Mouse (Mus musculus): ENCODE measurements around the gene Tfpi.
"Not testable (repeated sequence)": the region's sequence is repeated elsewhere in the genome, so short reads cannot be mapped to it uniquely, and the experiment has no call there.

Tfpi gene

DNA sequence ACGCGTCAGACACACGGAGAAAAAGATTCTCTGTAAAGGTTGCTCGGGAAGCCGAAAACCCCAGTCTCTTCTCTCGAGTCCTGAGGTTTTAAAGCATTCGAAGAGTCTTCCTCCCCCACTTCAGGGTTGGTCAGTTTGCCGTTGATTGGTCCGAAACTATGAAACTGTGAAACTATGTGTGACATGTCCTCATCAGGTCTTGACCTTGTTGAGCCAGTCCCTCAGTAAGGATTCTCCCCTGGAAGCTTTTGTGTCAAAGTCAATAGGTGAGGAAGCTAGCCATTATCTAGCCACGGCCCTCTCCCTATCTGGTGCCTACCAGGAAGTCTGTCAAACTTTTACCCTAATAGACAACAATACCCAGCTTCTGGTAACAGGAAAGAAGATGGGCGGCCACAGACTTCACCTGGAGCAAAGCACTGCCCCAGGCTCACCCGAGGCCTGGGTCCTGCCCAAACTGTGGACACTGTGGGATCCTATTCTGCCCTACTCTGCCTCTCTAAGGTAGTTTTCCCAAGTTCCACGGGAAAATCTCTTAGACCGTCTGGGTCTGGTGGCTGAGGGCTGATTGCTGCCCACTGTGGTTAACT lies 2.5 kb downstream of the Tfpi start:
- no peak for DNase-seq

DNA sequence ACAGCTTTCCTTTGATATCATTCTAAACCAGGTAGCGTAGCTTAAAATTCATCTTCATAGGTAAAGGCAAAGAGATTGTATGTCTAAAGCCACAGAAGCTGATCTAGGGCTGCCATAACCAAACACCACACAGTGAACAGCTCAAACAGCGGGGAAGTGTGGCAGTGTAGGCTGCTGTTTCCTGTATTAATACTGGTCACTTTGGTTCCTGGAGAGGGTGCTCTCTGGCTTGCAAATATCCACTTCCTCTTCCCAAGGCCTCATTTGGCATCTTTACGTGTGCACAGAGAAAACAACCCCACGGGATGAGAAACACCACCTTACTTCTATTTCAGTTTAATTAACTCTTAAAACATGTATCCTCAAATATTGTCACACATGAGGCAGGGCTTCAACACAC lies 9.2 kb downstream of the Tfpi start:
- no peak for DNase-seq

DNA sequence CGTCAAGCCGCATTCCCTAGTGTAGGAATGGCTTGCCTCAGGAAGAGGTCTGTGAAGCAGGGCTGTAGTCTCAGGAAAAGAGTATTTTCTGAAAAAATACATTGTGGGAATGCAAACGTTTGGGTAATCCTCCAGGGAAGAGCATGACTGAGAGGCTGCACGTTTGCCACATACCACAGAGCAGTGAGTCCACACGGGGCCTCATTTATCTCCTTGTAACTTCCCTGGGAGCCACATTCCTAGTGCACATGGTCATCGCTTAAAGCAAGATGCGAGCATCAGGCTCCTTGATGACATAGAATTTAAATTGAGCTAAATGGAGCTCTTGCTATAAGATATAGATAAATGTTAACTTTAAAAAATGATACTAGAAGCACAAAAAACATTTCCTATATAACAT lies 11.6 kb downstream of the Tfpi start:
- no peak for DNase-seq

GRCm38 (mm10) chr2:84462411-84462810 lies 14.2 kb downstream of the Tfpi start:
- DNase-seq: no peak

- no peak for DNase-seq
Measured at GRCm38 (mm10) chr2:84459651-84460177, 16.9 kb downstream of the Tfpi start.

DNA sequence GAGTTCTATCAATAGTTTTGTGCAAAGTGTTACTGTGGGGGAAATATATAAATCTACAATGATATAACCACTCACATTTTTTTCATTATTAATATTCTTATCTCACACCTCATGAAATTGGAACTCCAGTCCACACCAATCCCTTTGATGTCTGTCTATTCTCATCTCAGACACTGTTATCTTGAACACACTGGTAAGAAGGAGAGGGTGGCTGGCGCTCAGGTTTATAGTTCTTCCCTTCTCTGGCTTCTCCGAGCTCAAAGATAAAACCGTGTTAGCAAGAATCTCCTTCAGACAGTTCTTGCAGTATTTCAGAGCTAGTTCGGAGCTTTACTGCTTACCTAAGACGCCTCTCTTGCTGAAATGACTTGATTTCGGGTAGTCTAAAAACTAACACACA lies 19.4 kb downstream of the Tfpi start:
- DNase-seq: no peak

GRCm38 (mm10) chr2:84455236-84455799 lies 21.3 kb downstream of the Tfpi start:
- DNase-seq: peak; percentile 47 to 49

GRCm38 (mm10) chr2:84454551-84455235 lies 21.9 kb downstream of the Tfpi start:
- DNase-seq: peak in 1 of 2 experiments; percentile 5

DNA sequence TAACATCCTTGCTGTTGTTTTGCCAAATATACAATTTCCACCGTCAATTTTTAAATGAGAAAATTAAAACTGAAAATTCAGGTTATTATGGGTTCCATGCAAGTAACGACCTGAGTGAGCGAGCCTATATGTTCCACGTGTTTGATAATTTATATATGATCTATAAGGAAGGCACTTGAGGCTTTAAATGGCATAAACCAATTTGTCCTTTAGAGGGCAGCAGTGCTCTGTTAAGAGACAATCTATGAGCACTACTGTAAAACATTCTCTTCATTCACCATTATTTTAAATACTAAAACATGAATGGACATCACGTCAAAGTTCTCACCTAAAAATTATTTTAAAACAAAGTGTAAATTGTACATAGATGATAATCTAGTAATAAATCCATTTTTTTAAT lies 22.5 kb downstream of the Tfpi start:
- peak; percentile 17 to 20 for DNase-seq

GRCm38 (mm10) chr2:84445499-84445898 lies 31.1 kb downstream of the Tfpi start:
- DNase-seq: no peak

DNA sequence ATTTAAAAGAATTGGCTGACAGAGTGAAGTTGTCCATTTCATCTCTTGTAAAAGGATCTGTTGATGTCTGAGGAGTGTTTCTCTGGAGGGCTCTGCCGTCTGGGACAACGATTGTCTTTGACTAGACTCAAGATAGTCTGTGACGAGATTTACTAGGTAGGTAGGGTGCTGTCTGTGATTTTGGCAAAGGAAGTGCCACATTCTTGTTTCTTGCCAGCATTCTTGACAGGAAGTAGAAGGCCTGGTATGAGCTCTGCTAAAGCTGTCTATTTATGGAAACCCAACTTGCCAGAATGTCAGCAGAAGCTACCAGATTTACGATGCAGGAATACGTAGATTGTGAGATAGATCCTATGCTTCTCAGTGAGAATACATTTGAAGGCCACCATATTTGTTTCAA lies 34.6 kb downstream of the Tfpi start:
- no peak for DNase-seq

GRCm38 (mm10) chr2:84429724-84430123 lies 46.9 kb downstream of the Tfpi start:
- peak in 1 of 2 experiments; percentile 9 for DNase-seq

DNA sequence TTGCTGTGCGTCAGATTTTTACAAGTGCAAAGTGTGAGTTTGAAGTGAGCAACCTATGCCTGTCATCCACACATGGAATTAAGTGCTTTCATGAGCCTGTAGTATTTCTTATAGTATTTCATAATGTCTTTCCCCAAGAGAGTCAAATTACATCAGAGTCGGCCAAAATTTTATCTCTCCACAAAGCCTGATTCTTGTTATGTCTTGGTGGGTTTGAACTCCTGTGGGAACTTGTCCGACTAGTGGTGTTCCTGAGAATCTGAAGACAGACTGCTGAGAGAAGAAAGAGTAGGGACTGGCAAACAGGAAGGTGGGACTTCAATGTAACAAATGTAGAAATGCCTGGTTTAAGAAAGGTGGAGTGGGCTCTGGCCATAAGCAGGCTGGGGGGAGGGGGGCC lies 47.7 kb downstream of the Tfpi start:
- no peak for DNase-seq

- DNase-seq: no peak
Measured at GRCm38 (mm10) chr2:84426531-84426930, 50.0 kb downstream of the Tfpi start.

GRCm38 (mm10) chr2:84425138-84425537 lies 51.4 kb downstream of the Tfpi start, which contains the start of gene Calcrl:
Gene Calcrl, minus strand, starts transcription at chr2:84425411.
- DNase-seq: peak in 1 of 2 experiments; percentile 9

DNA sequence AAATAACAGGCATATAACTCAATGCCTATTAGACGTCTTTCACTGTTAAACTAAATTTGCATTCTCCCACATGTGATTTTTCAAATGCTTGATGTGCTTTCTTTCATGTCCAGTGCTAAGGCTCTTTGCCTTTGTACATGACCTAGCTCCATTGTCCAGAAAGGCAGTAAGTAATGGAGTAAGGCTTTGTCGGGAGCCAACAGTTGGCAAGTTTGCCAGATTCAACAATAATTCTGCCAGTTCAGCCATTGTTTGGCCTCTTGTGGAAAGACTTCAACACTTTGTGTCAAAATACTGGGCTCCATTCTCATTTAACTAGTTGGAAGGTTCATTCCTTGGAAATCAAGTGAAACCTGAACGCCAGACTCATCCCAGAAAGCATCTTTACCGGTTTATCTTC lies 60.1 kb downstream of the Tfpi start:
- no peak for DNase-seq

DNA sequence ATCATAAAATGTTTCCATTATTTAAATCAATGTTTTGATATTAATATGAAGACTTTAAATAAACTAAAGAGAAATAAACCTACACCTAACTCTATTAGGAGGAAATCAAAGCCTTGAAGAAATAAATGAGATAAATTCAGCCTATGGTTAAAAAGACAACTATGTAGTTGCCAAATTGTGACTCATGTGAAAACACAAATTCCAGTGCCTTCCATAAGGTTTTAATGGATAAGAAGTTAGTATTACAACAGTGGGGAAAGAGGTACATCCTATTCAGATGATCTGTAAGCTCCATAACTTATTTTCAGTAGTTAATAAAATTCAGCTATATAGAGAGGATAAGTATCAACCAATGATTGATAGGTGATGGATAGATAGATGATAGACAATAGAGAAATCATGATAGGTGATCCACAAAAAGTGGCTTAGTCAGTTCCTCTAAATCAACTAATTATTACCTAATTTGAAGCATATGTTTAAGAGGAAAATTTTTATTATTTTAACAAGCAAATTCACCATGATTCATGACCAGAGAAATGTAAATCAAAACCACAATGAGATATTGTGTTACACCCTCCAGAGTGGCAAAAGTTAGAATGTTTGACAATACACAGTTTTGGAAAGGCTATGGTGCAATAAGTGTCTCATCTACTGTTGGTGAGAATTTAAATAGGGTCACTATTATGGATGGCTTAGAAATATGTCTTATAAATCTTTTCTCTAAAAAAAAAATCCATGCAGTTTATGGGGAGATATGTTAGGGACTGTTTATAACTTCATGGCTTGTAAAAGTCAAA lies 66.6 kb downstream of the Tfpi start:
- no peak for DNase-seq

DNA sequence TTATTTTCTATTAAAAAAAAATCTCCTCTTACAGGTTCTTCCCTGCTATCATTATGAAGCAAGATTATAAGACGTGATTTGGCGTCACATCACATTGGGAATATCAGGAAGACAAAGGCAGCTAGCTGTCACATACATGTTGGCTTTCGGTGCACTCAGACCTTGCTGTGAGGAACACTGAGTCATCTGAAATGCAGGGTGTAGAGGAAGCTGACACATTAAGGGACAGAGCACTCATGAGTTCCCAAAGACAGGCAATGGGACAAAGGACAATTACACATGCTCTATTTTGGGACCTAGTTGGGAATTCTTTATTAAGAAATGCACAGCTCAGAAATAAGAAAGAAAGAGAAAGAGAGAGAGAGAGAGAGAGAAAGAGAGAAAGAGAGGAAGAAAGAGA lies 71.7 kb downstream of the Tfpi start:
- no peak for DNase-seq

- DNase-seq: no peak
Measured at GRCm38 (mm10) chr2:84402713-84403112, 73.9 kb downstream of the Tfpi start.

GRCm38 (mm10) chr2:84396557-84396956 lies 80.0 kb downstream of the Tfpi start:
- no peak for DNase-seq

- DNase-seq: no peak
Measured at GRCm38 (mm10) chr2:84393236-84393635, 83.3 kb downstream of the Tfpi start.

DNA sequence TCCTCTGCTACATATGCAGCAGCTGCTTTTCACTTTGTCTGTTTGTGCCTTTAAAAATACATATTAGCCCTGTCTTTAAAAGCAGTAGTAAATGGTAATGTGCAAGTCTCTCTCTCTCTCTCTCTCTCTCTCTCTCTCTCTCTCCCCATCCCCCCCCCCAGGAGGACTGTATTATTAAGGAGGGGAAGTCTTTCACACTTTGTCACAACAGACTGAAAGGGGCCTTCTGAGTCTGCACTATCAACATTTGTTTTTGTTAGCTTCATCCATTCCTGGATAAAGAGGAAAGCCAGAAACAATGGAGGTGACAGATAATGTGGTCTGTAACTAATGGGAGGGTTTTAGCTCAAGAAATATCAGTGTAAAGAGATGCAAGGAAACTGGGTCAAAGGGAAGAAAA lies 87.5 kb downstream of the Tfpi start:
- DNase-seq: no peak

DNA sequence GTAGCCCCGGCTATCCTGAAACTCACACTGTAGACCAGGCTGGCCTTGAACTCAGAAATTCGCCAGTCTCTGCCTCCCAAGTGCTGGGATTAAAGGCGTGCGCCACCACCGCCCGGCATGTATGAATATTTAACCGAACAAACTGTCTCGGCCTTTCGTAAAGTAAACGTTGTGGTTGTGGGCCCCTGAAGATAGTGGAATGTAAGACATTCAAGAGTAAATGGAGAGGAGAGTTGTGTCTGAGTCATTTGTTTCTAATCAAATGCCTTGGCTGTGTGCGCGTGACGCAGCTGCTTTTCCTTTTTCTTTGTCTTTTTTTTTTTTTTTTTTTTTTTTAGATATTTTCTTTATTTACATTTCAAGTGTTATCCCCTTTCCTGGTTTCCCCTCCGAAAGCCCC lies 88.0 kb downstream of the Tfpi start:
- not testable (repeated sequence) for DNase-seq

Measured in cerebellum, adult 18-20 months (tissue).